Mouse (Mus musculus) limb, embryonic 14.5 days (tissue): Measurements from ENCODE around the gene Gm9837. TPM values are rescaled to one million over a fixed set of nuclear protein-coding genes. Genes with fewer than 3 reads are reported as not detected.

Experiments used
- ATAC-seq: fragments of 200-750 bp; cut with Nextera tagmentation; 2 replicates; pipeline ENCODE4 v1.8.0; 2017; ENCODE audit warnings: low read depth, moderate number of reproducible peaks, moderate TSS enrichment; ENCODE audit not compliant: low FRiP score
- DNase-seq: peaks from one replicate; pipeline ENCODE4 v3.0.0-alpha.2; 2015; ENCODE audit warnings: low spot score
- H3K27ac ChIP-seq: fragments of 300-500 bp; sonication (generic); replicated peaks from 2 replicates; pipeline ENCODE4 v1.5.1; 2014; ENCODE audit warnings: low read depth, mild to moderate bottlenecking, low read length, moderate library complexity, mixed read lengths
- H3K27me3 ChIP-seq: fragments of 300-500 bp; sonication (generic); 2 replicates; pipeline ENCODE4 v1.6.1; 2014; ENCODE audit warnings: low read length, mixed read lengths; ENCODE audit not compliant: control insufficient read depth, insufficient read depth
- H3K36me3 ChIP-seq: fragments of 300-500 bp; sonication (generic); 2 replicates; pipeline ENCODE4 v1.6.1; 2014; ENCODE audit warnings: mild to moderate bottlenecking, low read length, moderate library complexity, mixed read lengths; ENCODE audit not compliant: control insufficient read depth, insufficient read depth
- H3K4me1 ChIP-seq: fragments of 300-500 bp; sonication (generic); 2 replicates; pipeline ENCODE4 v1.6.1; 2014; ENCODE audit warnings: antibody characterized with exemption, low read length, mixed read lengths; ENCODE audit not compliant: control insufficient read depth, insufficient read depth
- H3K4me2 ChIP-seq: fragments of 300-500 bp; sonication (generic); replicated peaks from 2 replicates; pipeline ENCODE4 v1.6.1; 2014; ENCODE audit warnings: low read depth, mild to moderate bottlenecking, low read length, moderate library complexity; ENCODE audit not compliant: severe bottlenecking
- H3K4me3 ChIP-seq: fragments of 300-500 bp; sonication (generic); replicated peaks from 2 replicates; pipeline ENCODE4 v1.5.1; 2014; ENCODE audit warnings: low read length
- H3K9ac ChIP-seq: fragments of 300-500 bp; sonication (generic); 2 replicates; pipeline ENCODE4 v1.6.1; 2014; ENCODE audit warnings: mild to moderate bottlenecking, low read depth, low read length, moderate library complexity; ENCODE audit not compliant: severe bottlenecking
- H3K9me3 ChIP-seq: fragments of 300-500 bp; sonication (generic); 2 replicates; pipeline ENCODE4 v1.6.1; 2016; ENCODE audit warnings: low read length; ENCODE audit not compliant: control insufficient read depth
- POLR2A ChIP-seq: fragments of 200-500 bp; IDR thresholded peaks from 2 replicates; pipeline ENCODE4 v1.8.0; 2012; ENCODE audit warnings: inconsistent platforms, mild to moderate bottlenecking, moderate library complexity, borderline replicate concordance; ENCODE audit not compliant: insufficient read depth, insufficient read length; ENCODE audit errors: extremely low read depth
- WGBS: fragments of 180-500 bp; shearing (Covaris S2); extraction: QIAGEN DNeasy Blood & Tissue Kit; methylation state at CpG from one replicate; pipeline ENCODE4 v1.1.7; 2014; 5-methylcytosine and 5-hydroxymethylcytosine counted together
- polyA plus RNA-seq, 2 experiments: library from polyadenylated mRNA; depleted of rRNA in 1 of 2; stranded (reverse) in 1 of 2; unstranded in 1 of 2; fragments of >200 nt; fragmentation: Nextera tagmentation in 1 of 2; extraction: Ambion mirVana in 1 of 2; gene quantifications; 2 replicates each; pipeline versions ENCODE4 v1.2.1 to v1.2.3; 2012 to 2014

Gm9837 gene
- polyA plus RNA-seq, 2 experiments: not detected

GRCm38 (mm10) chr11:53460192-53460591 is 10.1 kb downstream of the Gm9837 start:
- Histone ChIP-seq H3K4me3 (no peak overlapping the region), H3K36me3 (peaks cover 8% of the 10 kb centered on the region; the same call in 1 of the 2 replicates), H3K4me1 (peaks cover 12% of the 10 kb centered on the region), H3K9me3 (no peaks in the 10 kb centered on the region), H3K4me2 (no peak overlapping the region), H3K9ac (no peak overlapping the region), H3K27ac (no peak overlapping the region), H3K27me3 (peaks cover 33% of the 10 kb centered on the region)
- ATAC-seq (no peak), DNase-seq (no peak)
- WGBS: 83% methylated on average over 3 of the region's 3 CpGs
- no peak for TF ChIP-seq POLR2A

- WGBS: 64% methylated on average over 3 of the region's 3 CpGs
- H3K27me3 ChIP-seq: peaks cover 21% of the 10 kb centered on the region
These were observed 11.3 kb downstream of the Gm9837 start for GRCm38 (mm10) chr11:53458996-53459395.

DNA sequence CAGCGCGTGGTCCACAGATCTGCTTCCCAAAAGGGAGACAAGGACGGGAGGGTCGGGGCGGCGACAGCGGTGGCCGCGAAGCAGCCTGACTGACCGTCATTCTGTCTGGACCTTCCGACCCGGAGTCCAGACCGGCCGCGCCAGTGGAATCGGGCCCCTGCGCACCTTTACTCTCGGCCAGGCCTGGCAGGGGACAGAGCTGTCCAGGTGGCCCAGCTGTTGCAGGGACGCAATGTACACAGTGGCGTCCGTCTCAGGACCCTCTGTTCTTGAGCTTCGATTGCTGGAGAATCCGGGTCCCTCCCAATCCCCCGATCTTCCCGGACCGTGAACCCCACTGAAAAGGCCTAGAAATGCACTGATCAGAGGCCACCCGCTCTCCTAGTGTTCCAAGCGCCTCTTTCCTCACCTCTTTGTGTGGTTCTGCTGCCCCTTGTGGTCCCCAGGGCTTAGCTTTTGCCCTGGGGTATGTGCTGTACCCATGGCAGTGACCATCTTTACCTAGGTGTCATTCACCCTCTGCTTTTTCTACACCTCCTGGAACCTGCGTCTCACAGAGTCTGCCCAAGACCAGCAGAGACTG is 12.8 kb downstream of the Gm9837 start:
- Histone ChIP-seq H3K4me2 (peak overlapping the region; percentile 87), H3K4me3 (peak overlapping the region; percentile 51), H3K27ac (no peak overlapping the region), H3K36me3 (no peaks in the 10 kb centered on the region), H3K4me1 (peaks cover 7% of the 10 kb centered on the region; the same call in 1 of the 2 replicates), H3K9me3 (no peaks in the 10 kb centered on the region), H3K9ac (peak overlapping the region; percentile 68), H3K27me3 (peaks cover 6% of the 10 kb centered on the region)
- 7% methylated on average over 23 of the region's 29 CpGs for WGBS
- DNase-seq (no peak), ATAC-seq (no peak; the same call in 1 of the 2 replicates)
- TF ChIP-seq POLR2A: no peak

More at GRCm38 (mm10) chr11:53458996-53459395, 11.3 kb downstream of the Gm9837 start:
- TF ChIP-seq POLR2A: no peak
- no peak overlapping the region for H3K9ac ChIP-seq
- no peak overlapping the region for H3K27ac ChIP-seq
- H3K4me1 ChIP-seq: peaks cover 12% of the 10 kb centered on the region
- no peaks in the 10 kb centered on the region for H3K36me3 ChIP-seq
- no peak for ATAC-seq
- H3K4me3 ChIP-seq: no peak overlapping the region
- H3K9me3 ChIP-seq: no peaks in the 10 kb centered on the region
- H3K4me2 ChIP-seq: no peak overlapping the region
- no peak for DNase-seq

DNA sequence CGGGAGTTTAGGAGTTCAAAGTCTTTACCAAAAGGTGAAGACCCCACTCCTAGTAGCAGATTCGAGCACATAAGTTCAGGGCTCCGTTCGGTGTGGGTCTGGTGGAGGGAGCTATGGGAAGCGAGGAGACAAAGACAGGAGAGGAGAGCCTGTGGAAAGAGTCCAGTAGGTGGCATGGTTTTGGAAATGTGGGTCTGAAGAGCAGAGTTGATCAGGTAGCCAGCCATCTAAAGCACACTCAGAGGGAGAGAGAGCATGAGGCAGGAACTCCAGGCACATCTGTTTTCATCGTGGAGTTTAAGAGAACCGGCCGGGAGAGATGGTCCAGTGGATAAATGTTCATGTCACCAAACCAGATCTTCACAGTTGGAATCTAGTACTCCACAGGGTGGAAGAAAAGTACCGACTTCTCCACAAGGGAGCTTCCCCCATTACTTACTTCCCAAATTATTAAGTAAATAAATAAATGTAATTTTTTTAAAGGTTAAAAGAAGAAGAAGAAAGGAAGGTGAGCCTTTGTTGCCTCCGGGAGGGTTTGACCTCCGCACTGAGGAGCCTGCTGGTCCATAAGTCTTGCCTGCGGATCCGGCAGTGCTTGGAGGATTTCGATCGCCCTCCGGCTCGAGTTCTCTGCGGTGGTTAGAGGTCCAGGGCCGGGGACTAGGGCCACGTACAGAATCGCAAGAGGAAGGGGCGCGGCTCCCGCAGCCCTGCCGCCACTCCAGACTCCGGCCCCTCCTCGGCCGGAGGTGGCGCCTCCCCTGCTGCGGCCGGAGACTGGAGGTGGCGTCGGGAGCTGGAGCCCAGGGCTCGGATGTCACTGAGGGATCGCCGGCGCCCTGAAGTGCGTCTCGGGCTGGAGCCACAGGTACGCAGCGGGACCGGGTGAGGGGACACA is 13.6 kb downstream of the Gm9837 start, which contains the start of the genes Gm10447 and Shroom1:
Gene Gm10447, minus strand, starts transcription at position 637 of the 898 bp plus-strand sequence.
Gene Shroom1, plus strand, starts transcription at position 732 of the 898 bp plus-strand sequence.
- H3K4me1 ChIP-seq: peaks cover 7% of the 10 kb centered on the region; the same call in 1 of the 2 replicates
- peak within 1 kb of the TSS; percentile 68 for H3K9ac ChIP-seq
- H3K36me3 ChIP-seq: no peaks in the 10 kb centered on the region
- H3K27ac ChIP-seq: no peak within 1 kb of the TSS; the same call in 1 of the 2 replicates
- H3K4me2 ChIP-seq: peak within 1 kb of the TSS; percentile 87
- DNase-seq: peak; percentile 61
- 2% methylated on average over 32 of the region's 42 CpGs for WGBS
- H3K27me3 ChIP-seq: no peaks in the 10 kb centered on the region
- peak; percentile 56; the same call in 1 of the 2 replicates for TF ChIP-seq POLR2A
- H3K9me3 ChIP-seq: no peaks in the 10 kb centered on the region
- ATAC-seq: peak; percentile 92
- peak within 1 kb of the TSS; percentile 51 for H3K4me3 ChIP-seq

DNA sequence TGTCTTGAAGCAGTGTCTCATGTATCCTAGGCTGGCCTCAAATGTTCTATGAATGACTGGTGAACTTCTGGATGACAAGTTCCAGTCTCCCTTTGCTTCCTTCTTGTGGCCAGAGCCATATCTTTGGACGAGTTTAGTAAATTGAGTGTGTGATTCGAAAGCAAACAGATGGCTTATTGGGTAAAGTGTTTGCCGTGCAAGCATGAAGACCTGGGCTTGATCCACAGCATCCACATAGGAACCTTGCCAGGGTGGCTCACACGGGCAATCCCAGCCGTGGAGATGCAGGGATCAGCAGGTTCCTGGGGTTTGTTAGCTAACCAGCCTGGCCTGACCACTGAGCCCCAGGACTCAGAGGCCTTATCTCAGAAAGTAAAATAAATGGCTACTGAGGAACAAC is 17.2 kb downstream of the Gm9837 start:
- Histone ChIP-seq H3K4me2 (no peak overlapping the region), H3K9me3 (no peaks in the 10 kb centered on the region), H3K4me1 (peaks cover 7% of the 10 kb centered on the region; the same call in 1 of the 2 replicates), H3K4me3 (no peak overlapping the region), H3K9ac (no peak overlapping the region), H3K27me3 (no peaks in the 10 kb centered on the region), H3K27ac (no peak overlapping the region), H3K36me3 (no peaks in the 10 kb centered on the region)
- DNase-seq (no peak), ATAC-seq (no peak)
- 89% methylated on average over 5 of the region's 5 CpGs for WGBS
- no peak for TF ChIP-seq POLR2A
